Mouse (Mus musculus): ENCODE results near the gene Slc8a1. TPM values are rescaled to one million over a fixed set of nuclear protein-coding genes. Genes with fewer than 3 reads are reported as not detected.

Gene Slc8a1
- total RNA-seq, 1 experiment: 0.71 TPM

GRCm38 (mm10) chr17:81615391-81615790 is 122.8 kb downstream of the Slc8a1 start:
- DNase-seq (ENCODE audit: low read depth, low spot score): no peak
- no peak overlapping the region for H3K9ac ChIP-seq (ENCODE audit: insufficient read depth, low read depth, low read length, poor library complexity, severe bottlenecking)
- no peak overlapping the region for H3K27ac ChIP-seq (ENCODE audit: insufficient read depth, low read depth, low read length, poor library complexity, severe bottlenecking)
- H3K4me1 ChIP-seq (ENCODE audit: control insufficient read depth in 2 of 2, insufficient read depth in 2 of 2, low read length in 2 of 2, poor library complexity in 1 of 2): no peaks in the 10 kb centered on the region
- in situ Hi-C loops (cut with MboI; ENCODE audit: low sequenced_read_pairs in 2 of 2, unreplicated experiment in 2 of 2): no loop called here
- H3K4me3 ChIP-seq (ENCODE audit: insufficient read depth in 1 of 2, low read depth in 1 of 2, low read length in 2 of 2, poor library complexity in 1 of 2, severe bottlenecking in 1 of 2): no peak overlapping the region
- no peaks in the 10 kb centered on the region for H3K9me3 ChIP-seq (ENCODE audit: control insufficient read depth, insufficient read depth, low read depth, low read length)
- TF ChIP-seq CHD2 (IDR thresholded peaks at IDR 0.05; ENCODE audit: low read depth, low read length): no peak
- no peaks in the 10 kb centered on the region for H3K36me3 ChIP-seq (ENCODE audit: control insufficient read depth, insufficient read depth, low read length, poor library complexity, severe bottlenecking)

GRCm38 (mm10) chr17:81607515-81607914 is 130.7 kb downstream of the Slc8a1 start:
- no peak for DNase-seq (ENCODE audit: low read depth, low spot score)
- TF ChIP-seq MAFK (IDR thresholded peaks at IDR 0.05; ENCODE audit: insufficient read depth, low read depth, low read length) (no peak), ZNF384 (IDR thresholded peaks at IDR 0.05; ENCODE audit: low read depth, low read length) (no peak), ZC3H11A (IDR thresholded peaks at IDR 0.05; ENCODE audit: borderline replicate concordance, low read depth, low read length) (no peak), HCFC1 (IDR thresholded peaks at IDR 0.05; ENCODE audit: borderline replicate concordance, insufficient read depth, low read length) (no peak), CHD2 (IDR thresholded peaks at IDR 0.05; ENCODE audit: low read depth, low read length) (no peak)

GRCm38 (mm10) chr17:81606084-81606483 is 132.1 kb downstream of the Slc8a1 start:
- H3K9me3 ChIP-seq (ENCODE audit: control insufficient read depth, insufficient read depth, low read depth, low read length): no peaks in the 10 kb centered on the region
- no peak overlapping the region for H3K9ac ChIP-seq (ENCODE audit: insufficient read depth, low read depth, low read length, poor library complexity, severe bottlenecking)
- no peaks in the 10 kb centered on the region for H3K4me1 ChIP-seq (ENCODE audit: control insufficient read depth in 2 of 2, insufficient read depth in 2 of 2, low read length in 2 of 2, poor library complexity in 1 of 2)
- no peaks in the 10 kb centered on the region for H3K36me3 ChIP-seq (ENCODE audit: control insufficient read depth, insufficient read depth, low read length, poor library complexity, severe bottlenecking)
- TF ChIP-seq MAFK (IDR thresholded peaks at IDR 0.05; ENCODE audit: insufficient read depth, low read depth, low read length): no peak
- no peak for TF ChIP-seq ZC3H11A (IDR thresholded peaks at IDR 0.05; ENCODE audit: borderline replicate concordance, low read depth, low read length)
- no peak for TF ChIP-seq HCFC1 (IDR thresholded peaks at IDR 0.05; ENCODE audit: borderline replicate concordance, insufficient read depth, low read length)
- TF ChIP-seq ZNF384 (IDR thresholded peaks at IDR 0.05; ENCODE audit: low read depth, low read length): no peak
- TF ChIP-seq CHD2 (IDR thresholded peaks at IDR 0.05; ENCODE audit: low read depth, low read length): no peak
- no peak overlapping the region for H3K27ac ChIP-seq (ENCODE audit: insufficient read depth, low read depth, low read length, poor library complexity, severe bottlenecking)
- H3K4me3 ChIP-seq (ENCODE audit: insufficient read depth in 1 of 2, low read depth in 1 of 2, low read length in 2 of 2, poor library complexity in 1 of 2, severe bottlenecking in 1 of 2): no peak overlapping the region
- no peak for DNase-seq (ENCODE audit: low read depth, low spot score)
- in situ Hi-C loops (cut with MboI; ENCODE audit: low sequenced_read_pairs in 2 of 2, unreplicated experiment in 2 of 2): no loop called here

More at GRCm38 (mm10) chr17:81607515-81607914, 130.7 kb downstream of the Slc8a1 start:
- in situ Hi-C loops (cut with MboI; ENCODE audit: low sequenced_read_pairs in 2 of 2, unreplicated experiment in 2 of 2): no loop called here
- H3K4me1 ChIP-seq (ENCODE audit: control insufficient read depth in 2 of 2, insufficient read depth in 2 of 2, low read length in 2 of 2, poor library complexity in 1 of 2): no peaks in the 10 kb centered on the region
- no peak overlapping the region for H3K27ac ChIP-seq (ENCODE audit: insufficient read depth, low read depth, low read length, poor library complexity, severe bottlenecking)
- H3K36me3 ChIP-seq (ENCODE audit: control insufficient read depth, insufficient read depth, low read length, poor library complexity, severe bottlenecking): no peaks in the 10 kb centered on the region
- H3K4me3 ChIP-seq (ENCODE audit: insufficient read depth in 1 of 2, low read depth in 1 of 2, low read length in 2 of 2, poor library complexity in 1 of 2, severe bottlenecking in 1 of 2): no peak overlapping the region
- H3K9me3 ChIP-seq (ENCODE audit: control insufficient read depth, insufficient read depth, low read depth, low read length): no peaks in the 10 kb centered on the region
- no peak overlapping the region for H3K9ac ChIP-seq (ENCODE audit: insufficient read depth, low read depth, low read length, poor library complexity, severe bottlenecking)

GRCm38 (mm10) chr17:81605219-81605660 is 132.9 kb downstream of the Slc8a1 start:
- H3K27ac ChIP-seq (ENCODE audit: insufficient read depth, low read depth, low read length, poor library complexity, severe bottlenecking): no peak overlapping the region
- no peaks in the 10 kb centered on the region for H3K36me3 ChIP-seq (ENCODE audit: control insufficient read depth, insufficient read depth, low read length, poor library complexity, severe bottlenecking)
- no peaks in the 10 kb centered on the region for H3K4me1 ChIP-seq (ENCODE audit: control insufficient read depth in 2 of 2, insufficient read depth in 2 of 2, low read length in 2 of 2, poor library complexity in 1 of 2)
- in situ Hi-C loops (cut with MboI; ENCODE audit: low sequenced_read_pairs in 2 of 2, unreplicated experiment in 2 of 2): no loop called here
- TF ChIP-seq HCFC1 (IDR thresholded peaks at IDR 0.05; ENCODE audit: borderline replicate concordance, insufficient read depth, low read length) (no peak), MAFK (IDR thresholded peaks at IDR 0.05; ENCODE audit: insufficient read depth, low read depth, low read length) (no peak), ZC3H11A (IDR thresholded peaks at IDR 0.05; ENCODE audit: borderline replicate concordance, low read depth, low read length) (no peak), ZNF384 (IDR thresholded peaks at IDR 0.05; ENCODE audit: low read depth, low read length) (no peak)
- no peak overlapping the region for H3K4me3 ChIP-seq (ENCODE audit: insufficient read depth in 1 of 2, low read depth in 1 of 2, low read length in 2 of 2, poor library complexity in 1 of 2, severe bottlenecking in 1 of 2)
- H3K9ac ChIP-seq (ENCODE audit: insufficient read depth, low read depth, low read length, poor library complexity, severe bottlenecking): no peak overlapping the region
- no peak for DNase-seq (ENCODE audit: low read depth, low spot score)
- H3K9me3 ChIP-seq (ENCODE audit: control insufficient read depth, insufficient read depth, low read depth, low read length): no peaks in the 10 kb centered on the region

GRCm38 (mm10) chr17:81599072-81599471 is 139.1 kb downstream of the Slc8a1 start:
- in situ Hi-C loops (cut with MboI; ENCODE audit: low sequenced_read_pairs in 2 of 2, unreplicated experiment in 2 of 2): no loop called here
- Histone ChIP-seq H3K9me3 (ENCODE audit: control insufficient read depth, insufficient read depth, low read depth, low read length) (no peaks in the 10 kb centered on the region), H3K4me1 (ENCODE audit: control insufficient read depth in 2 of 2, insufficient read depth in 2 of 2, low read length in 2 of 2, poor library complexity in 1 of 2) (no peaks in the 10 kb centered on the region), H3K27ac (ENCODE audit: insufficient read depth, low read depth, low read length, poor library complexity, severe bottlenecking) (no peak overlapping the region), H3K9ac (ENCODE audit: insufficient read depth, low read depth, low read length, poor library complexity, severe bottlenecking) (no peak overlapping the region), H3K4me3 (ENCODE audit: insufficient read depth in 1 of 2, low read depth in 1 of 2, low read length in 2 of 2, poor library complexity in 1 of 2, severe bottlenecking in 1 of 2) (no peak overlapping the region), H3K36me3 (ENCODE audit: control insufficient read depth, insufficient read depth, low read length, poor library complexity, severe bottlenecking) (no peaks in the 10 kb centered on the region)
- TF ChIP-seq CHD2 (IDR thresholded peaks at IDR 0.05; ENCODE audit: low read depth, low read length): no peak
- TF ChIP-seq ZNF384 (IDR thresholded peaks at IDR 0.05; ENCODE audit: low read depth, low read length): no peak
- no peak for TF ChIP-seq MAFK (IDR thresholded peaks at IDR 0.05; ENCODE audit: insufficient read depth, low read depth, low read length)
- TF ChIP-seq ZC3H11A (IDR thresholded peaks at IDR 0.05; ENCODE audit: borderline replicate concordance, low read depth, low read length): no peak
- DNase-seq (ENCODE audit: low read depth, low spot score): no peak

Measured in ES-E14 (cell line).